Mouse (Mus musculus): Measurements from ENCODE around the gene Runx1. TPM values are rescaled to one million over a fixed set of nuclear protein-coding genes. Genes with fewer than 3 reads are reported as not detected.

Runx1 gene
- polyA plus RNA-seq, 1 experiment: not detected

GRCm38 (mm10) chr16:92606491-92606965 lies 219.4 kb downstream of the Runx1 start:
- 79% methylated on average over 7 of the region's 7 CpGs for WGBS

DNA sequence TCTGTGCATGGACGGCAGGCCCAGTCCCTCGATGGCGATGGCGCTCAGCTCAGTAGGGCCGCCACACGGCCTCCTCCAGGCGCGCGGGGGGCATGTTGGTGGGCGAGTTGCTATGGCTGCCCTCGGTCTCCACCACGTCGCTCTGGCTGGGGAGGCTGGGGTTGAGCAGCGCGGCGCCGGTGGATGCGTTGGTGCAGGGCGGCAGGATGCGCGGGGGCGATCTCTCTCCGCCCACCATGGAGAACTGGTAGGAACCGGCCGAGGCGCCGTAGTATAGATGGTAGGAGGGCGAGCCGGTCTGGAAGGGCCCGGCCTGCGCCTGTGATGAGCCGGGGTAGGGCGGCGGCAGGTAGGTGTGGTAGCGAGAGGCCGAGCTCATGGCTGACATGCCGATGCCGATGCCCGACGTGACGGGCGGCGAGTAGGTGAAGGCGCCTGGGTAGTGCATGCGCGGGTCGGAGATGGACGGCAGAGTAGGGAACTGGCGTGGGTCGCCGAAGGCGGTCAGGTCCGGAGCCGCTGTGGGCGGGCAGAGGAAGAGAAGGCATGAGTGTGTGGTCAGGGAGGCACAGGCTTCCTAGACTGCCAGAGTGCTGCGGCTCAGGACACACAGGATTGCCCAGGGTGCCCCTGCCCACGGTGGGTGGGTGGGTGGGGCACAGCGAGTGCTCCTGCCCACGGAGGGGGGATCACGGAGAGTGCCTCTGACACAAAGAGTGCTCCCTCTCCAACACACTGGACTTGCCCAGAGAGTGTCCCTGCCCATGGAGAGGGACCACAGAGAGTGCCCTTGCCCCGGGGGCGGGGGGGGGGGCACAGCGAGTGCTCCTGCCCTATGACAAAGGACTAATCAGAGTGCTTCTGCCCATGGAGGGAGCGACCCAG lies 220.1 kb downstream of the Runx1 start:
- 17% methylated on average over 64 of the region's 64 CpGs for WGBS
- H3K4me3 ChIP-seq (ENCODE audit: insufficient read depth, low read depth, low read length): peak overlapping the region; percentile 35
- H3K27ac ChIP-seq (ENCODE audit: insufficient read depth, low read depth, low read length): no peak overlapping the region
- TF ChIP-seq CTCF (IDR thresholded peaks at IDR 0.05; ENCODE audit: insufficient read depth, low read depth, low read length) (no peak), POLR2A (IDR thresholded peaks at IDR 0.05; ENCODE audit: insufficient read depth, low read depth, low read length) (no peak)
- H3K4me1 ChIP-seq (ENCODE audit: control insufficient read depth, insufficient read depth, low read length): peaks cover 16% of the 10 kb centered on the region

More at GRCm38 (mm10) chr16:92606491-92606965, 219.4 kb downstream of the Runx1 start:
- H3K27ac ChIP-seq (ENCODE audit: insufficient read depth, low read depth, low read length): no peak overlapping the region
- no peak for TF ChIP-seq CTCF (IDR thresholded peaks at IDR 0.05; ENCODE audit: insufficient read depth, low read depth, low read length)
- no peak for TF ChIP-seq POLR2A (IDR thresholded peaks at IDR 0.05; ENCODE audit: insufficient read depth, low read depth, low read length)
- H3K4me3 ChIP-seq (ENCODE audit: insufficient read depth, low read depth, low read length): no peak overlapping the region
- H3K4me1 ChIP-seq (ENCODE audit: control insufficient read depth, insufficient read depth, low read length): peaks cover 16% of the 10 kb centered on the region

GRCm38 (mm10) chr16:92602504-92602903 lies 223.4 kb downstream of the Runx1 start:
- no peak overlapping the region for H3K27ac ChIP-seq (ENCODE audit: insufficient read depth, low read depth, low read length)
- H3K4me1 ChIP-seq (ENCODE audit: control insufficient read depth, insufficient read depth, low read length): peaks cover 7% of the 10 kb centered on the region
- 89% methylated on average over 11 of the region's 11 CpGs for WGBS
- TF ChIP-seq CTCF (IDR thresholded peaks at IDR 0.05; ENCODE audit: insufficient read depth, low read depth, low read length) (no peak), POLR2A (IDR thresholded peaks at IDR 0.05; ENCODE audit: insufficient read depth, low read depth, low read length) (no peak)
- H3K4me3 ChIP-seq (ENCODE audit: insufficient read depth, low read depth, low read length): no peak overlapping the region

DNA sequence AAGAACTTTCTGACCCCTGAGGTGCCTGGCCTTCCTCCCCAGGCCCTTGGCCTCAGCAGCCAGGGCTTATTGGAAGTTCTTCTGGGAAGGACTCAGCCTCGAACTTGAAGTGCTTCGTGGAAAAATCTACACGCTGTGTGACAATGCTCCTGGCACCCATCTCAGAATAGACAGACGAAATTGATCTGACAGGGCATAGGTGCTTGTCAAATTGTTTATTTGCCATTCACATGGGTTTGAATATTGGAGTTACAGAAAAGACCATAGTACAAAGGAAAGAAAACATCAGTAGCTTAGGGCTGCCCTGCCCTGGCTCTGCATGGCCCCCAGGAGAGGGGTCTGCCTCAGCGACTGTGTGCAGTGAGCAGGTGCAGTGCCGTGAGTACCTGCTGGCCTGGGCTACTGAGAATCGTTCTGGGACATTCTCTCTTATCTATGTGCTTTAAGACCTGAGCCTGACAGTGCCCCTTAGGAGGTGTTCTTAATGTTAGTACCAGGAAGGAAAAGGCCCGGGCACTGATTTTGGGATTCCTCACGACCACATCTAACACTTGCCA lies 224.6 kb downstream of the Runx1 start:
- TF ChIP-seq CTCF (IDR thresholded peaks at IDR 0.05; ENCODE audit: insufficient read depth, low read depth, low read length) (no peak), POLR2A (IDR thresholded peaks at IDR 0.05; ENCODE audit: insufficient read depth, low read depth, low read length) (no peak)
- 90% methylated on average over 9 of the region's 9 CpGs for WGBS
- Histone ChIP-seq H3K27ac (ENCODE audit: insufficient read depth, low read depth, low read length) (no peak overlapping the region), H3K4me1 (ENCODE audit: control insufficient read depth, insufficient read depth, low read length) (peaks cover 7% of the 10 kb centered on the region), H3K4me3 (ENCODE audit: insufficient read depth, low read depth, low read length) (no peak overlapping the region)

DNA sequence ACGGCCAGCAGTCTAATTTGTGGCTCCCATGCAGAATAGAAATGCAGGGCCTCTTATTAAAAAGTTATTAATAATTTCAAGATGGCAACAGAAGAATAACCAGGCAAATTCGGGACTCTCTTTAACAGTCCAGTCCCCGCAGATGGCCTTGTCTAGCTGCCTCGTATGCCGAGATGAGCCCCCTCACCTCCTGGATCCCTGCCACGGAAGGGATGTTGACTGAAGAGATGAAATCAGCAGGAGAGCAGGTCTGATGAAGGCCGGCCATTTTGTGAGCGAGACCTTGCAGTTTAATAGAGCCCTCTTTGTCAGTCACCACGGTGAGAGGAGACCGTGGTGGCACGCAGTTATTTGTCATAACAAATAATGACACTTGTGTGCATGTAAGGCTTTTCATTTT lies 226.5 kb downstream of the Runx1 start:
- H3K27ac ChIP-seq (ENCODE audit: insufficient read depth, low read depth, low read length): no peak overlapping the region
- TF ChIP-seq CTCF (IDR thresholded peaks at IDR 0.05; ENCODE audit: insufficient read depth, low read depth, low read length) (no peak), POLR2A (IDR thresholded peaks at IDR 0.05; ENCODE audit: insufficient read depth, low read depth, low read length) (no peak)
- 92% methylated on average over 11 of the region's 11 CpGs for WGBS
- H3K4me1 ChIP-seq (ENCODE audit: control insufficient read depth, insufficient read depth, low read length): no peaks in the 10 kb centered on the region
- H3K4me3 ChIP-seq (ENCODE audit: insufficient read depth, low read depth, low read length): no peak overlapping the region

DNA sequence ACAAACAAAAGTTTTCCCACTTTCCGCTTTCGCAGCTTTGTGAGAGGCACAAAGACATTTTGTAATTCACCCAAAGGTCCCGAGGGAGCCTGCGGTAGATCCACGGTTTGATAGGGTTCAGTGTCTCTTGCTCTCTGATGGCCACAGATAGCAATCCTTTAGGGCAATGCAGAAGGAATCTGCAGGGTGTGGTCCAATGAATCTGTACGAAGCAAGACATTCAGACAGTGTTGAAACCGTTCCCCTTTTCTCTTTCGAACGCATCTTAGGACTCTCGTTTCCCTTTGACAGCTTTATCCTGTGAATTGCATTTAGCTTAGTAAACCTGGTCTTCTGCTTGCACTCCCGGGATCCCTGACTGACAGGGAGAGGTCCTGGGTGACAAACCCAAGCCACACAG lies 228.3 kb downstream of the Runx1 start:
- Histone ChIP-seq H3K4me3 (ENCODE audit: insufficient read depth, low read depth, low read length) (no peak overlapping the region), H3K4me1 (ENCODE audit: control insufficient read depth, insufficient read depth, low read length) (no peaks in the 10 kb centered on the region), H3K27ac (ENCODE audit: insufficient read depth, low read depth, low read length) (no peak overlapping the region)
- TF ChIP-seq POLR2A (IDR thresholded peaks at IDR 0.05; ENCODE audit: insufficient read depth, low read depth, low read length): no peak
- no peak for TF ChIP-seq CTCF (IDR thresholded peaks at IDR 0.05; ENCODE audit: insufficient read depth, low read depth, low read length)
- WGBS: 42% methylated on average over 11 of the region's 11 CpGs

DNA sequence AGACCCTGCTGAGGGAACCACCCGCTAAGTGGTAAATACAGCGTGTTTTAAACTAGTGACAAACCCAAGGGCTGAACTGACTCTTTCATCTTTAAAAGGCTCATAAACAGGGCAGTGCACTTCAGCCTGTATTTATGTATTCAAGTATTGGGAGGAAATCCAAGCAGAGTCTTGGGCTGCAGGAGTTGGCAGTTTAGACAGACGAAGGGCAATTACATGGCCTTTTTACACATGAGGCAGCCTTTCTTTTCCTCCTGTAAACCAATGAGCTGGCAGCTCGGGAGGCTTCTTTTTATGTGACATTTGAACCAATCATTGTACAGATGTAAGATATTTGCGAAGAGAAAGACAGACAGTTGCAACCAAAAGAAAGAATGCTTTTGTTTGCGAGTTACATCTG lies 233.7 kb downstream of the Runx1 start:
- WGBS: 64% methylated on average over 6 of the region's 6 CpGs
- H3K4me3 ChIP-seq (ENCODE audit: insufficient read depth, low read depth, low read length): no peak overlapping the region
- H3K27ac ChIP-seq (ENCODE audit: insufficient read depth, low read depth, low read length): no peak overlapping the region
- TF ChIP-seq POLR2A (IDR thresholded peaks at IDR 0.05; ENCODE audit: insufficient read depth, low read depth, low read length) (no peak), CTCF (IDR thresholded peaks at IDR 0.05; ENCODE audit: insufficient read depth, low read depth, low read length) (no peak)
- no peaks in the 10 kb centered on the region for H3K4me1 ChIP-seq (ENCODE audit: control insufficient read depth, insufficient read depth, low read length)

DNA sequence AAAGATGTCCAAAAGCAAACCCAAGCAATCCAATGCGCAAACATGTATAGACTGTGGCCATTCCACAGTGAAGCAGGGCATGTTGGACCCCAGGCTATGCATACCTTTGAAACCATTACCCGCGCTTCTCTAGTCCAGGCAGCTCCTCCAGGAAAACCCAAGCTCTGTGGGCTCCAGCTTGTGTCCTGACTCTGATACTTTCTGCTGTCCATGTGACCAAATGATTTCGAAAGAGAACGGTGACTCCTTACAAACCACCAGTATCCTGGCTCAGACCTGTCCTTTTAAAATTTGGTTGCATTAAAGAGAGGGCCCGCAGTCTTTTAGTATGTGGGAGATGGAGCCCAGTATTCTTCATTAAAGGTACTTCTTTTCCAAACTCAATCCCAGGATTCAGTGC lies 234.2 kb downstream of the Runx1 start:
- Histone ChIP-seq H3K27ac (ENCODE audit: insufficient read depth, low read depth, low read length) (no peak overlapping the region), H3K4me1 (ENCODE audit: control insufficient read depth, insufficient read depth, low read length) (no peaks in the 10 kb centered on the region), H3K4me3 (ENCODE audit: insufficient read depth, low read depth, low read length) (no peak overlapping the region)
- 91% methylated on average over 6 of the region's 6 CpGs for WGBS
- TF ChIP-seq POLR2A (IDR thresholded peaks at IDR 0.05; ENCODE audit: insufficient read depth, low read depth, low read length) (no peak), CTCF (IDR thresholded peaks at IDR 0.05; ENCODE audit: insufficient read depth, low read depth, low read length) (no peak)

GRCm38 (mm10) chr16:92587836-92588235 lies 238.1 kb downstream of the Runx1 start:
- TF ChIP-seq POLR2A (IDR thresholded peaks at IDR 0.05; ENCODE audit: insufficient read depth, low read depth, low read length) (no peak), CTCF (IDR thresholded peaks at IDR 0.05; ENCODE audit: insufficient read depth, low read depth, low read length) (no peak)
- WGBS: 91% methylated on average over 4 of the region's 4 CpGs
- H3K4me3 ChIP-seq (ENCODE audit: insufficient read depth, low read depth, low read length): no peak overlapping the region
- H3K27ac ChIP-seq (ENCODE audit: insufficient read depth, low read depth, low read length): no peak overlapping the region
- H3K4me1 ChIP-seq (ENCODE audit: control insufficient read depth, insufficient read depth, low read length): no peaks in the 10 kb centered on the region

Measured in olfactory bulb, adult 2 months (tissue).